Mouse (Mus musculus) embryo, embryonic 11.5 days (tissue): ENCODE measurements around the gene Clnk.
A peak's percentile ranks its signal among the peaks of the same experiment; 100 is the strongest.

ENCODE experiments used
- DNase-seq: peaks from one replicate; pipeline ENCODE4 v3.0.0-alpha.2; 2012; ENCODE audit warnings: low read depth, low spot score

Clnk gene

GRCm38 (mm10) chr5:38754950-38755349, 121.7 kb downstream of the Clnk start:
- peak; percentile 31 for DNase-seq

GRCm38 (mm10) chr5:38752749-38753148, 123.9 kb downstream of the Clnk start:
- no peak for DNase-seq

GRCm38 (mm10) chr5:38708940-38709581, 167.6 kb downstream of the Clnk start:
- no peak for DNase-seq

GRCm38 (mm10) chr5:38707364-38708075, 169.1 kb downstream of the Clnk start:
- no peak for DNase-seq

GRCm38 (mm10) chr5:38702941-38703340, 173.7 kb downstream of the Clnk start:
- DNase-seq = no peak

- no peak for DNase-seq
Measured at GRCm38 (mm10) chr5:38702091-38702490, 174.5 kb downstream of the Clnk start.

- DNase-seq = no peak
Measured at GRCm38 (mm10) chr5:38698466-38698865, 178.1 kb downstream of the Clnk start.

GRCm38 (mm10) chr5:38698046-38698445, 178.6 kb downstream of the Clnk start:
- no peak for DNase-seq

GRCm38 (mm10) chr5:38696616-38697375, 179.8 kb downstream of the Clnk start:
- no peak for DNase-seq

GRCm38 (mm10) chr5:38692859-38693258, 183.8 kb downstream of the Clnk start:
- DNase-seq = no peak

GRCm38 (mm10) chr5:38689186-38689585, 187.4 kb downstream of the Clnk start:
- no peak for DNase-seq

GRCm38 (mm10) chr5:38687694-38688093, 188.9 kb downstream of the Clnk start:
- no peak for DNase-seq

- peak; percentile 57 for DNase-seq
Measured at GRCm38 (mm10) chr5:38684164-38684911, 192.3 kb downstream of the Clnk start, which contains the start of gene Zfp518b. TSS of gene Zfp518b (minus strand) at chr5:38684826.

GRCm38 (mm10) chr5:38658836-38659235, 217.8 kb downstream of the Clnk start:
- DNase-seq = no peak
